Mouse (Mus musculus) midbrain, embryonic 11.5 days (tissue): Measurements from ENCODE around the gene Tm9sf1. TPM values are rescaled to one million over a fixed set of nuclear protein-coding genes. Genes with fewer than 3 reads are reported as not detected.

Experiments
- ATAC-seq: fragments of 200-750 bp; cut with Nextera tagmentation; 2 replicates; pipeline ENCODE4 v1.8.0; 2017; ENCODE audit warnings: moderate TSS enrichment, moderate library complexity; ENCODE audit not compliant: low FRiP score
- DNase-seq: peaks from one replicate; pipeline ENCODE4 v3.0.0; 2015; ENCODE audit warnings: low spot score; ENCODE audit errors: missing footprints
- H3K27ac ChIP-seq: fragments of 300-500 bp; sonication (generic); 2 replicates; pipeline ENCODE4 v1.5.1; 2014; ENCODE audit warnings: low read depth, low read length
- H3K27me3 ChIP-seq: fragments of 300-500 bp; sonication (generic); 2 replicates; pipeline ENCODE4 v1.6.1; 2014; ENCODE audit warnings: mild to moderate bottlenecking, low read length, moderate library complexity, mixed read lengths; ENCODE audit not compliant: control insufficient read depth, insufficient read depth
- H3K36me3 ChIP-seq: fragments of 300-500 bp; sonication (generic); 2 replicates; pipeline ENCODE4 v1.6.1; 2014; ENCODE audit warnings: mild to moderate bottlenecking, low read length, moderate library complexity, mixed read lengths; ENCODE audit not compliant: control insufficient read depth, insufficient read depth
- H3K4me1 ChIP-seq: fragments of 300-500 bp; sonication (generic); 2 replicates; pipeline ENCODE4 v1.6.1; 2014; ENCODE audit warnings: low read length; ENCODE audit not compliant: control insufficient read depth, insufficient read depth
- H3K4me2 ChIP-seq: fragments of 300-500 bp; sonication (generic); 2 replicates; pipeline ENCODE4 v1.6.1; 2014; ENCODE audit warnings: mild to moderate bottlenecking, moderate library complexity
- H3K4me3 ChIP-seq: fragments of 300-500 bp; sonication (generic); 2 replicates; pipeline ENCODE4 v1.5.1; 2014; ENCODE audit warnings: low read depth, low read length
- H3K9ac ChIP-seq: fragments of 300-500 bp; sonication (generic); 2 replicates; pipeline ENCODE4 v1.6.1; 2014; ENCODE audit warnings: low read length
- H3K9me3 ChIP-seq: fragments of 300-500 bp; sonication (generic); 2 replicates; pipeline ENCODE4 v1.6.1; 2016; ENCODE audit warnings: low read length; ENCODE audit not compliant: control insufficient read depth
- WGBS: fragments of 180-500 bp; shearing (Covaris S2); extraction: QIAGEN DNeasy Blood & Tissue Kit; methylation state at CpG from one replicate; pipeline ENCODE4 v1.1.7; 2014; 5-methylcytosine and 5-hydroxymethylcytosine counted together
- polyA plus RNA-seq: library from polyadenylated mRNA; unstranded; fragments of >200 nt; fragmentation: Nextera tagmentation; extraction: Ambion mirVana; gene quantifications from 2 replicates; pipeline ENCODE4 v1.2.1, GENCODE M21; 2014

Gene Tm9sf1
- 56.6 and 58.1 TPM in 2 replicates for polyA plus RNA-seq

DNA sequence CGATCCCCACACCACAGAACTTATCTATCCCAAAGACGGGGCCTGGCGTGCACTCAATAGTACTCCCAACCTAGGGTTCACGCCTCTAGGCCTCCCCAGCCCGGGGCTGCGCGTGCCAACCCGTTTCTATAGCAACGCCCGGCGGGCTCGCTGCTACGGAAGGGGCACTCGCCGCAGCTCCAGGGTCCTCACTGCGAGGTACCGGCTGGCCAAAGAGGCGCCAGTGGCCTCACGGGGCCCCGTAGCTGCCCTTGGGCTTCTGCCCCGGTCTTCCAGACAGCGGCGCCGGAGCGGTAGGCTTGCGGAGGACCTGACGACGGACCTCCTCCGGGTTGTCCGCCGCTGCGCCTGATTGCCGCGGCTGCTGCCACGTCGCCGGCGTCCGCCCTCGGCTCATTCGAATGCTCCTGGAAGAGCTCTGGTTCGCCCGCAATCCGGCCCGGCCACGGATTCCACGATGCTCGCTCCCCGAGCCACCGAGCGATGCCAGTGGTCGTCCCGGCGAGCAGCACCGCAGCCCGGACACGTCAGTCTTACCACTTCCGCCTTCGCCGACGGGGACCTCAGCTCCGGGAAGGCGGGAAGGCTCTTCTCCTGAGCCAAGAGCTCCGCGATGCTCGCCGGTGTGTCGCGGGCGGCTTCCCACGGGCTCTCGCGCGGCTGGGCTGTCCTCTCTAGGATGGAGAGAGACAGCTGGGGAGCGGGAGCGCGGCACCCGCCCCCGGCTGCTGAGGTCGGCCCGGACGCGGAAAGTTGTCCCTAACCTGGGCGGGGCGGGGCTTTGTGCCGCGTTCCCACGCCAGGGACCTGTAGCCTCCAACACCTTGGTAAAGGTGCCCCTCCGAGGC lies at the start of gene Tm9sf1:
TSS of gene Tm9sf1 (minus strand) at position 747 of the 848 bp plus-strand sequence.
- peaks cover 15% of the 10 kb centered on the region for H3K4me1 ChIP-seq
- ATAC-seq (peak; percentile 92), DNase-seq (peak; percentile 98)
- peak within 1 kb of the TSS; percentile 78 for H3K9ac ChIP-seq
- peak within 1 kb of the TSS; percentile 80 for H3K4me3 ChIP-seq
- no peaks in the 10 kb centered on the region for H3K9me3 ChIP-seq
- H3K27me3 ChIP-seq, result no peaks in the 10 kb centered on the region
- under 1% methylated on average over 89 of the region's 89 CpGs for WGBS
- H3K27ac ChIP-seq, result peak within 1 kb of the TSS; percentile 80
- peak within 1 kb of the TSS; percentile 66 for H3K4me2 ChIP-seq
- H3K36me3 ChIP-seq, result peaks cover 6% of the 10 kb centered on the region

DNA sequence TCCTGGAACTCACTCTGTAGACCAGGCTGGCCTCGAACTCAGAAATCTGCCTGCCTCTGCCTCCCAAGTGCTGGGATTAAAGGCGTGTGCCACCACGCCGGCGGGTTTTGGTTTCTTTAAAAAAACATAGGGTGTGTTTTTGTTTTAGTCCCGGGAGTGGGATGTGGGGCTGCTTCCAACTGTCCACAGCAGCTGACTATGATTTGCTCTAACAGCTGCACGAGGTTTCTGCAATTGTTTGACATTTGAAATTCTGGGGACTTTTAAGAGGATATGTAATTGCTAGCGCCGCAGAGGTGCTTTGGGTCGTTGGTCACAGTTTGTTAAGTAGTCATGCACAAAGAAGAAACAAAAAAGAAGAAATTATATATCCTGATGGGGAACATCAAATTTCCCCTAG lies 45.8 kb upstream of the Tm9sf1 start:
- H3K9ac ChIP-seq, result no peak overlapping the region
- no peak for DNase-seq
- H3K4me2 ChIP-seq, result no peak overlapping the region
- H3K27me3 ChIP-seq, result no peaks in the 10 kb centered on the region
- no peaks in the 10 kb centered on the region for H3K4me1 ChIP-seq
- 82% methylated on average over 10 of the region's 10 CpGs for WGBS
- H3K4me3 ChIP-seq, result no peak overlapping the region
- no peaks in the 10 kb centered on the region; the same call in 1 of the 2 replicates for H3K9me3 ChIP-seq
- H3K27ac ChIP-seq, result no peak overlapping the region
- ATAC-seq, result no peak
- no peaks in the 10 kb centered on the region for H3K36me3 ChIP-seq

DNA sequence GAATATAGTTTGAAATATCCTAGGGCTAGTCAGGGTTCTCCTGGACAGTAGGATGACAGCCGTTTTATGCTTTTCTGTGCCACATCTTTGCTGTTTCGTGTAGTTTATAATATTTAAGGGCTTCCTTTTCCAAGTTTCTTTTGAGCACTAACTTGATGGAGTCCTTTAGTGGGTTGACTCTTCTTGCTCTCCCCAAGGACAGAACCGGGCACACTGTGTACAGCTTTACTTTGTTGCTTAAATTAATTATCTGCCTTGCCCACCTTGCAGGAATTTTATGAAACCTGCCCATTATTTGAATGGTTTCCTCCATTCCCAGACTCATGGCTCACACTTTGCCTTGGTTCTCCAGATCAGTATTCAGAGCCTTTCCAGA lies 38.5 kb upstream of the Tm9sf1 start:
- Histone ChIP-seq H3K36me3 (peaks cover 13% of the 10 kb centered on the region; the same call in 1 of the 2 replicates), H3K4me1 (peaks cover 3% of the 10 kb centered on the region; the same call in 1 of the 2 replicates), H3K4me3 (peak overlapping the region; percentile 85), H3K9ac (peak overlapping the region; percentile 51), H3K27me3 (no peaks in the 10 kb centered on the region), H3K27ac (no peak overlapping the region), H3K4me2 (peak overlapping the region; percentile 71), H3K9me3 (no peaks in the 10 kb centered on the region)
- ATAC-seq, result no peak; the same call in 1 of the 2 replicates
- 20% methylated on average over 3 of the region's 3 CpGs for WGBS
- no peak for DNase-seq

DNA sequence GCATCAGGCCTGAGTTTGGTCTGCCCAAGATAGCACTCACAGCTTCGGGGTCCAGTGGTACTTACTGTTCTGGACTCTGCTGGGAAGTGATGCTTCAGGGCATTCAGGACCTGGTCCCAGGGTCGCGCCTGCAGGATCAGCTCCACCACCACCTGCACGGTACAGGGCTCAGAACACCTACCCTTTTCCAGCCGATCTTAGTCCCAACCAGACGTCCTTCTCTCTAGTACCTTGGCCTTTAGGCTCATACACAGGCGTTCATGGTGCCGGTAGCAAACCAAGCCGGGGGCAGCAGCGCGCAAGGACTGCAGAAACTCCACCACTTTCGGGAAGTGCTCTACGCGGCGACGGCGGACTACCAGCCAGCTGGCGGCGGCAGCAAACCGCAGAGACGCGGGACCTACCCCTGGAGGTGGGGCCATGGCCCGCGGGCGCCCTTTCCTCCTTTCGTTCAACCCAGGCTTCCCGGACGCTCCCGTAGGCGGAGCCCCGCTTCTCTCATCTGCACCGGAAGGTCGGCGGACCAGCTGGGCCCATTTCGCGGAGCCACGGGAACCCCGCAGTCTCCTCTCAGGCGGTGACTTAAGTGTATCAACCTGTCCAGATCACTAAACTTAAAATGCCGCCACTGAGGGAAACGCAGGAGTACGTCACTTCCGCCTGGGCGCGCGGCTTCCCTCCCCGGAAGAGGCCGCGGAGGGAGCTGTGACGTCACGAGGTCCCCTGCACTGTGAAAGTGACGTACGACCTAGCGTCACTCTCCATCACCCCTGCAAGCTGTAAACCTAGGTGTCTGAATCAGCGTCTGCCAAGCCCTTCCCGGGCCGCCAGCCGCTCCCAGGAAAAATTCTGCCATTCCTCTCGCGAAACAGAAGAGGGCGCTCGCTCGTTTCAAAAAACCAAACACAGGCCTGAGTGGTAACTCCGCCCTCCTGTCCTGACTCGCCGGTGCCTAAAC lies 37.8 kb upstream of the Tm9sf1 start, which contains the start of gene Tinf2:
TSS of gene Tinf2 (minus strand) at position 661 of the 958 bp plus-strand sequence.
- peak within 1 kb of the TSS; percentile 85 for H3K4me3 ChIP-seq
- H3K9ac ChIP-seq, result peak within 1 kb of the TSS; percentile 79
- under 1% methylated on average over 66 of the region's 66 CpGs for WGBS
- ATAC-seq, result peak; percentile 98
- no peaks in the 10 kb centered on the region for H3K9me3 ChIP-seq
- H3K27ac ChIP-seq, result peak within 1 kb of the TSS; percentile 3; the same call in 1 of the 2 replicates
- H3K4me1 ChIP-seq, result peaks cover 3% of the 10 kb centered on the region; the same call in 1 of the 2 replicates
- H3K36me3 ChIP-seq, result peaks cover 16% of the 10 kb centered on the region; the same call in 1 of the 2 replicates
- H3K27me3 ChIP-seq, result no peaks in the 10 kb centered on the region
- DNase-seq, result peak; percentile 99
- H3K4me2 ChIP-seq, result peak within 1 kb of the TSS; percentile 71

DNA sequence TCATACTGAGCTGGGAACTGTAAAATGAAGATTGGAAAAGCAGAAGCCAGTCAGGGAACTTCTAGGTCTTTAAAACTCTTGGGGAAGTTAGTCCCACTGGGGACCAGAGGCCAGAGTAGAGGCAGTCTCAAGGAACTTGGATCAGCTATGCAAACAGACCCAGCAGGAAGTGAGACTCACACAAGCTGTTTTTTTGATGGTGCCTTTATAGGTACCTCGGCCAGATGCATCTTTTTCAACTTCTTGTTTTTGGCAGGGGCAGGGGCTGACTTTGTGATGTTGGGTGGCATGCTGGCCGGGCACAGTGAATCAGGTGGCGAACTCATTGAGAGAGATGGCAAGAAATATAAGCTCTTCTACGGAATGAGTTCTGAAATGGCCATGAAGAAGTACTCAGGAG lies 34.0 kb upstream of the Tm9sf1 start:
- DNase-seq (no peak), ATAC-seq (no peak)
- Histone ChIP-seq H3K9me3 (no peaks in the 10 kb centered on the region), H3K4me3 (no peak overlapping the region), H3K9ac (no peak overlapping the region), H3K4me2 (no peak overlapping the region), H3K27ac (no peak overlapping the region), H3K36me3 (peaks cover 16% of the 10 kb centered on the region; the same call in 1 of the 2 replicates), H3K27me3 (no peaks in the 10 kb centered on the region), H3K4me1 (peaks cover 3% of the 10 kb centered on the region; the same call in 1 of the 2 replicates)
- 86% methylated on average over 4 of the region's 4 CpGs for WGBS

DNA sequence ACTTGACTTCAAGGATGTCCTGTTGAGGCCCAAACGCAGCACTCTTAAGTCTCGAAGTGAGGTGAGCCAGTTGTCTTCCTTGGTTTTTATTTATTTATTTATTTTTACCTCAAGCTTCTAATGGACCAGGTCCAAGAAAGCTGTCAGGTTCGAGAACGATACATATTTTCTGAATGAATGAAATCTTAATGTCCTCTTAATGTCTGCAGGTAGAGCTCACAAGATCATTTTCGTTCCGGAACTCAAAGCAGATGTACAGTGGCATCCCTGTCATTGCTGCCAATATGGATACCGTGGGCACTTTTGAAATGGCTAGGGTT lies 29.1 kb upstream of the Tm9sf1 start:
- peaks cover 7% of the 10 kb centered on the region for H3K4me1 ChIP-seq
- H3K9ac ChIP-seq, result peak overlapping the region; percentile 67
- H3K36me3 ChIP-seq, result peaks cover 3% of the 10 kb centered on the region; the same call in 1 of the 2 replicates
- peak overlapping the region; percentile 63 for H3K4me2 ChIP-seq
- 83% methylated on average over 7 of the region's 7 CpGs for WGBS
- H3K9me3 ChIP-seq, result no peaks in the 10 kb centered on the region
- DNase-seq (no peak), ATAC-seq (no peak)
- H3K27ac ChIP-seq, result no peak overlapping the region
- no peaks in the 10 kb centered on the region for H3K27me3 ChIP-seq
- H3K4me3 ChIP-seq, result peak overlapping the region; percentile 62

DNA sequence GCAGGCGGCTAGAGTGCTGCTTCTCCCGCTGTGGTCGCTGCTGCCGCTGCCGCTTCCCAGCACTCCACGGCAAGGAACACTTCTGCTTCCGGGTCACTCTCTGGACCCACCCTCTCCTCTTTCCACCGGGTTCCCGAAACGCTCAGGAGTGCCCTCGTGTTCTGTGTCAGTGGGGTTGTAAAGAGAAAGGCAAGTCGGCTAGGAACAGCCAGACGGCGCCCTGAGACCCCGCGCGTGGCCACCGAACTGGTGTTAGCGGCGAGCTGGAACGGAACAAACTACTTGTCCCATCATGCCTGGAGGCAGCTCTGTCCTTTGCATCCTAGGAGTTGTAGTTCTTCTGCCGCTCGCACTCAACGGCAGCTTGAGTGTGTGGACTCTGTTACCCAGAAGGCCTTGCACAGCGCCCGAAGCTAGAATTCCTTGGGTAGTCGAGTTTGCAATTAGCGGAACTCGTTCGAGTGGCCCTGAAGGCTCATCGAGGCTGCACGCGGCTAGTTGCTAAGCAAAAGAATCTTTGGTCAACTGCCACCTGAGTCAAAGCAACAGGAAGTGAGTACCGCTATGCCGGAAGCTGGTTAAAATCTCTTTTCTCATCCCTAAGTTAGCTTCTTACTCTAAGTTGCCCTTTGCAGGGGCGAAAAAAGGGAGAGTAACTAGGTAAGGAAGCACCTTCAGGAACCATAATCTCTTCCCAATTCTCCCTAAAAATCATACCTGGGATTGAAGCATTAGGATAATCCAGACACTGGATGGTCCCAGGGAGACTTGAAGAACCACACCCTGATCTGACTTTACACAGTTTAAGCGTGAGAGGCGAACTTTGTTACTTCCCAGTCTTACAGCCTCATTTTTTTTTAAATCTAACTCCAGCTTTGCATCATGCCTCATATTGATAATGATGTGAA lies 28.5 kb upstream of the Tm9sf1 start, which contains the start of the genes Gmpr2 and Nedd8:
TSS of gene Gmpr2 (plus strand) at position 109 of the 908 bp plus-strand sequence.
TSS of gene Nedd8 (minus strand) at position 292 of the 908 bp plus-strand sequence.
- ATAC-seq, result peak; percentile 97
- Histone ChIP-seq H3K9ac (peak within 1 kb of the TSS; percentile 67), H3K36me3 (peaks cover 3% of the 10 kb centered on the region; the same call in 1 of the 2 replicates), H3K4me3 (peak within 1 kb of the TSS; percentile 62), H3K9me3 (no peaks in the 10 kb centered on the region), H3K4me1 (peaks cover 7% of the 10 kb centered on the region), H3K27ac (peak within 1 kb of the TSS; percentile 53; the same call in 1 of the 2 replicates), H3K4me2 (peak within 1 kb of the TSS; percentile 63), H3K27me3 (no peaks in the 10 kb centered on the region)
- DNase-seq, result peak; percentile 98
- under 1% methylated on average over 38 of the region's 38 CpGs for WGBS

DNA sequence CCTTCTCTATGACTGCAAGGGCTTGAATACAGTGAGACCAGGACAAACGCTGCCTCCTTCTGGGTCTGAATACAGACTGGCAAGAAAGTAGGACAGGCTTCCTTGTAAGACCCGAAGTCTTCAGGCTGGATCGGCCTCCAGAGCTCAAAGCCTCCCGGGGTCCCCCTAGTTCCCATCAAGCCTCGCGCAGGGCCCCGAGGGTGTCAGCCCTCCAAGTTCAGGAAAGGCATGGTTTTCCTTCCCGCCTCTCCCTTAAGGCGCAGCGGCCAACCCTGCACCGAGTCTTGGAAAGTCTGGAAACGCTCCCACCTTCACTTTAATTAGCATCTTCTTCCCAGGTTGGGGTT lies 27.9 kb upstream of the Tm9sf1 start:
- Histone ChIP-seq H3K36me3 (no peaks in the 10 kb centered on the region), H3K27me3 (no peaks in the 10 kb centered on the region), H3K4me2 (peak overlapping the region; percentile 63), H3K4me1 (peaks cover 7% of the 10 kb centered on the region), H3K27ac (peak overlapping the region; percentile 53; the same call in 1 of the 2 replicates), H3K9me3 (no peaks in the 10 kb centered on the region), H3K4me3 (peak overlapping the region; percentile 62), H3K9ac (peak overlapping the region; percentile 67)
- no peak for DNase-seq
- ATAC-seq, result peak; percentile 66
- 0% methylated on average over 12 of the region's 12 CpGs for whole genome bisulfite sequencing
